Mouse (Mus musculus): ENCODE results near the gene Patz1. TPM values are rescaled to one million over a fixed set of nuclear protein-coding genes. Genes with fewer than 3 reads are reported as not detected.

Gene Patz1
- polyA plus RNA-seq, 1 experiment from 2014 or later, result 61.7 TPM

DNA sequence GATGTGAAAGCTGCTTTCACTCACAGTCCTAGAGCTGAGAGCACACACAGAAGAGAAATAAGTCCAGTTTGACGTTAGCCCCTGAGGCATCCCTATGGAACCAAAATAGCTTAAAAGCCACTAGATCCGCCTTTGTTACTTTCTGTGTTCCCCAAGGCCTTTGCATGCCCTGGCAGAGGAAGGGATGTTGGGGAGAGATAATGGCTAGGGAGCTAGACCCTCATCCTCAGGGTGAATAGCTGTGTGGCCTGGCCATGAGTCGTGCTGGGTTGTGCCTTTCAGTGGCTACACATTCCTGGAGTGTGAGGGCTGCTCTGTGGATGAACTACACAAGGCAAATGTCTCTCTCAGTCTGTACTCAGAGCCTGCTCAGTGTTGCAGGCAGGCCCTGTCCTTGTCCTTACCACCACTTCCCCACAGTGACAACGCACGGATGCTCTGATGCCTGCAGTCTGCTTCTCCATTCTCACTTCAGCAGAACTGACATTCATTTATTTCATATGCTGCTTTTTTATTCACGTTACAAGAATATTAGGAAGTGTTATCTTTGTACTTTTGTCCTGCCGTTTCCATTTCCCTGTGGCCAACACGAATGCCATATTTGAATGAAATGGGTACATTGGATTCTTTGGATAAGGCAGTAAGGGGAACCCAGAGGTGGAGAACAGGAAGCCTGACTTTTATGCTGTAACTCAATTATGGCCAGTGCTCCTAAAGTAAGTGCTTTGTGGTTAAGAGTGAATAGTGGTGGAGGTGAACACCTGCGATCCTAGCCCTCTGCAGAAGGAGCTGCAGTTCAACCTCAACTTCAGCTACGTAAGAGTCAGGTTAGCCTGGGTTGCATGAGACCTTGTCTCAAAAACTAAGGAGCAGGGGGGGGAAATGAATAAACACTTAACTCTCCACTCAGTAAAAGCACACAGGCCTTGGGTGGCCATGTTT is 9.5 kb downstream of the Patz1 start:
- H3K4me2 ChIP-seq (ENCODE audit: low read length), result no peak overlapping the region
- H3K27ac ChIP-seq (ENCODE audit: low read depth, low read length), result no peak overlapping the region
- H3K9ac ChIP-seq (ENCODE audit: low read length), result no peak overlapping the region
- 90% methylated on average over 10 of the region's 10 CpGs for WGBS
- no peaks in the 10 kb centered on the region for H3K9me3 ChIP-seq (replicated peaks; ENCODE audit: control insufficient read depth, low read length)
- DNase-seq (ENCODE audit: low spot score) (no peak), ATAC-seq (no peak)
- no peaks in the 10 kb centered on the region for H3K27me3 ChIP-seq (replicated peaks; ENCODE audit: control insufficient read depth, insufficient read depth, low read length)
- no peak overlapping the region for H3K4me3 ChIP-seq (ENCODE audit: low read depth, low read length)
- peaks cover 29% of the 10 kb centered on the region for H3K4me1 ChIP-seq (ENCODE audit: control insufficient read depth, insufficient read depth, low read length)
- peaks cover 99% of the 10 kb centered on the region for H3K36me3 ChIP-seq (ENCODE audit: control insufficient read depth, insufficient read depth, low read length)

- peaks cover 22% of the 10 kb centered on the region for H3K4me1 ChIP-seq (ENCODE audit: control insufficient read depth, insufficient read depth, low read length)
- peaks cover 98% of the 10 kb centered on the region for H3K36me3 ChIP-seq (ENCODE audit: control insufficient read depth, insufficient read depth, low read length)
- H3K9me3 ChIP-seq (replicated peaks; ENCODE audit: control insufficient read depth, low read length), result no peaks in the 10 kb centered on the region
- no peaks in the 10 kb centered on the region for H3K27me3 ChIP-seq (replicated peaks; ENCODE audit: control insufficient read depth, insufficient read depth, low read length)
- no peak overlapping the region for H3K4me3 ChIP-seq (ENCODE audit: low read depth, low read length)
- H3K4me2 ChIP-seq (ENCODE audit: low read length), result no peak overlapping the region
- no peak overlapping the region for H3K27ac ChIP-seq (ENCODE audit: low read depth, low read length)
- H3K9ac ChIP-seq (ENCODE audit: low read length), result no peak overlapping the region
- 95% methylated on average over 14 of the region's 14 CpGs for WGBS
- ATAC-seq, result no peak
- no peak for DNase-seq (ENCODE audit: low spot score)
Observed at GRCm38 (mm10) chr11:3298813-3299185, 10.1 kb downstream of the Patz1 start.

DNA sequence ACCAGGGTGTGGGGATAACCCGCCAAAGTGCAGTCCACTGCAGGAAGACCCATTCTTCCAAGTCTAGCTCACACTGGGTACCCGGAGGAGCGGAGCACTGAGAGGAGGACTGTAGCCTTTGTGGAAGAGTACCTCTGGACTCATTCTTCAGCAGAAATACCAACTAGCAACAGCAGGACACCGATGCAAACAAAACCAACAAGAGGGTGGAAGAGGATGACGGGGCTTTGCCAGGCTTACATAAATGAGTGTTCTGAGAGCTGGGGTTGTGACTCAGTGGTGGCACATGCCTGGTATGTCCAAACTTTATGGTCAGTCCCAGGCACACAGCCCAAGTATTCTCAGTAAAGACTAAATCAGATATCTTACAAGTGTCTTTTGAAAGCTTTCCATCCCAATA is 12.4 kb downstream of the Patz1 start:
- H3K9me3 ChIP-seq (replicated peaks; ENCODE audit: control insufficient read depth, low read length), result no peaks in the 10 kb centered on the region
- H3K9ac ChIP-seq (ENCODE audit: low read length), result no peak overlapping the region
- no peak for DNase-seq (ENCODE audit: low spot score)
- H3K27me3 ChIP-seq (replicated peaks; ENCODE audit: control insufficient read depth, insufficient read depth, low read length), result no peaks in the 10 kb centered on the region
- H3K4me3 ChIP-seq (ENCODE audit: low read depth, low read length), result no peak overlapping the region
- H3K27ac ChIP-seq (ENCODE audit: low read depth, low read length), result no peak overlapping the region
- H3K4me1 ChIP-seq (ENCODE audit: control insufficient read depth, insufficient read depth, low read length), result peaks cover 3% of the 10 kb centered on the region
- no peak for ATAC-seq
- peaks cover 98% of the 10 kb centered on the region for H3K36me3 ChIP-seq (ENCODE audit: control insufficient read depth, insufficient read depth, low read length)
- 93% methylated on average over 5 of the region's 5 CpGs for WGBS
- no peak overlapping the region for H3K4me2 ChIP-seq (ENCODE audit: low read length)

DNA sequence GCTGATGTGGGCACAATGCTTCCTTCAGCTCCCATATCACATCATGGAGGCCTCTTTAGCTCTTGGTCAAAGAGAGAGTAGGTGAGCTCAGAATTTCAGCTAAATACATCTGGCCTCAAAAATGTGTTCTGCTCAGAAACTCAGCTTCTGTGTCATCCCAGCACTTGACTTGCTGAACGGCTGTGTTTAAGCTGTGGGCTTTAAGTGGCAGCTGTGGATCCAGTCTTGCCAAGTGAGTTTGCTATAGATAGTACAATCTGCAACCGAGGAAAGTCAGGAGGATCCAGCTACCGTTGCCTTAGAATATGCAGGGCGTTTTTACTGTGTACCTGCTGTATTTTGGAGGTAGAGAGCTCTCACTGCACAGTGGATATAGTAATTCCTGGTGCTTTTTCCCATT is 13.7 kb downstream of the Patz1 start:
- H3K4me1 ChIP-seq (ENCODE audit: control insufficient read depth, insufficient read depth, low read length), result no peaks in the 10 kb centered on the region
- H3K4me3 ChIP-seq (ENCODE audit: low read depth, low read length), result no peak overlapping the region
- H3K36me3 ChIP-seq (ENCODE audit: control insufficient read depth, insufficient read depth, low read length), result peaks cover 98% of the 10 kb centered on the region
- 84% methylated on average over 4 of the region's 4 CpGs for WGBS
- no peaks in the 10 kb centered on the region for H3K27me3 ChIP-seq (replicated peaks; ENCODE audit: control insufficient read depth, insufficient read depth, low read length)
- no peaks in the 10 kb centered on the region for H3K9me3 ChIP-seq (replicated peaks; ENCODE audit: control insufficient read depth, low read length)
- no peak for DNase-seq (ENCODE audit: low spot score)
- no peak overlapping the region for H3K4me2 ChIP-seq (ENCODE audit: low read length)
- ATAC-seq, result no peak
- H3K9ac ChIP-seq (ENCODE audit: low read length), result no peak overlapping the region
- 0 out of 2 replicates have a peak overlapping the region, but pooled peaks have one; percentile 14 for H3K27ac ChIP-seq (ENCODE audit: low read depth, low read length)

- Histone ChIP-seq H3K4me3 (ENCODE audit: low read depth, low read length) (no peak overlapping the region), H3K9ac (ENCODE audit: low read length) (no peak overlapping the region), H3K4me1 (ENCODE audit: control insufficient read depth, insufficient read depth, low read length) (no peaks in the 10 kb centered on the region), H3K27me3 (replicated peaks; ENCODE audit: control insufficient read depth, insufficient read depth, low read length) (no peaks in the 10 kb centered on the region), H3K36me3 (ENCODE audit: control insufficient read depth, insufficient read depth, low read length) (peaks cover 98% of the 10 kb centered on the region), H3K9me3 (replicated peaks; ENCODE audit: control insufficient read depth, low read length) (no peaks in the 10 kb centered on the region), H3K4me2 (ENCODE audit: low read length) (no peak overlapping the region), H3K27ac (ENCODE audit: low read depth, low read length) (0 out of 2 replicates have a peak overlapping the region, but pooled peaks have one; percentile 14)
- DNase-seq (ENCODE audit: low spot score) (no peak), ATAC-seq (no peak)
- WGBS, result 78% methylated on average over 4 of the region's 4 CpGs
Observed at GRCm38 (mm10) chr11:3302792-3303191, 14.1 kb downstream of the Patz1 start.

DNA sequence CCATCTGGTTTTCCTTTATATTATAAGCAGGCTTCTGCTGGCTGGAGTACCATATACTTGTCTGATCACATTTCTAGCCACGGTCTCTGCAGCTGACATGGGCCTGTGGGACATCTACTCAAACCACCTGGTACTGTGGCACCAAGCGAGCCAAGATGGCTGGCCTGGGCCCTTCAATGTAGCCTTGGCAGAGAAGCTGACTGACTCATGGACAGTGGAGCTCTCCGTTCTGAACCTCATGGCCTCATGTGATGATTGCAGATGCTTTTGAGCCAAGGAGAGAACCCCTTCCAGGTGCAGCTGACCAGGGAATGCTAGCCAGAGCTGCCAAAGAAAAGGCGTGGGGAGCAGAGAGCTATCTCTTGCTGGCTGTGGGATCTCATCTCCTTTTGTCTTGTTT is 17.1 kb downstream of the Patz1 start:
- Histone ChIP-seq H3K4me2 (ENCODE audit: low read length) (no peak overlapping the region), H3K9ac (ENCODE audit: low read length) (no peak overlapping the region), H3K4me1 (ENCODE audit: control insufficient read depth, insufficient read depth, low read length) (no peaks in the 10 kb centered on the region), H3K27me3 (replicated peaks; ENCODE audit: control insufficient read depth, insufficient read depth, low read length) (no peaks in the 10 kb centered on the region), H3K9me3 (replicated peaks; ENCODE audit: control insufficient read depth, low read length) (no peaks in the 10 kb centered on the region), H3K36me3 (ENCODE audit: control insufficient read depth, insufficient read depth, low read length) (peaks cover 98% of the 10 kb centered on the region), H3K4me3 (ENCODE audit: low read depth, low read length) (no peak overlapping the region), H3K27ac (ENCODE audit: low read depth, low read length) (no peak overlapping the region)
- no peak for DNase-seq (ENCODE audit: low spot score)
- WGBS, result 94% methylated on average over 4 of the region's 4 CpGs
- ATAC-seq, result no peak

DNA sequence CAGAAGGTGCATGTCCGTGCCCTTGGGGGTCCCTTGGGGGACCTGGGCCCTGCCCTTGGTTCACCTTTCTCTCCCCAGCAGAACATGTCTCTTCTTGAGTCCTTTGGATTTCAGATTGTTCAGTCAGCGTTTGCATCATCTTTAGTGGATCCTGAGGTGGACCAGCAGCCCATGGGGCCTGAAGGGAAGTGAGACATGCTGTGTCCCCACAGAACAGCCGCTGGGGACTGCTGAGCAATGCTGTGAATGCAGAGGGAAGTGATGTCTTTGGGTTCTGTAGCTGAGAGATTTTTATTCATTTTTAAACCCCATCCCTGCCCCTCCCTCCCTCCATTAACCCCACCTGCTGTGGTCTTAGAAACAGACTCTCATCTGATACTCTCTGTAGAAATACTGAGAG is 19.2 kb downstream of the Patz1 start:
- Histone ChIP-seq H3K9me3 (replicated peaks; ENCODE audit: control insufficient read depth, low read length) (no peaks in the 10 kb centered on the region), H3K4me1 (ENCODE audit: control insufficient read depth, insufficient read depth, low read length) (no peaks in the 10 kb centered on the region), H3K4me2 (ENCODE audit: low read length) (no peak overlapping the region), H3K9ac (ENCODE audit: low read length) (no peak overlapping the region), H3K36me3 (ENCODE audit: control insufficient read depth, insufficient read depth, low read length) (peaks cover 96% of the 10 kb centered on the region), H3K4me3 (ENCODE audit: low read depth, low read length) (no peak overlapping the region), H3K27ac (ENCODE audit: low read depth, low read length) (no peak overlapping the region), H3K27me3 (replicated peaks; ENCODE audit: control insufficient read depth, insufficient read depth, low read length) (no peaks in the 10 kb centered on the region)
- no peak for DNase-seq (ENCODE audit: low spot score)
- ATAC-seq, result no peak
- WGBS, result 89% methylated on average over 3 of the region's 3 CpGs

DNA sequence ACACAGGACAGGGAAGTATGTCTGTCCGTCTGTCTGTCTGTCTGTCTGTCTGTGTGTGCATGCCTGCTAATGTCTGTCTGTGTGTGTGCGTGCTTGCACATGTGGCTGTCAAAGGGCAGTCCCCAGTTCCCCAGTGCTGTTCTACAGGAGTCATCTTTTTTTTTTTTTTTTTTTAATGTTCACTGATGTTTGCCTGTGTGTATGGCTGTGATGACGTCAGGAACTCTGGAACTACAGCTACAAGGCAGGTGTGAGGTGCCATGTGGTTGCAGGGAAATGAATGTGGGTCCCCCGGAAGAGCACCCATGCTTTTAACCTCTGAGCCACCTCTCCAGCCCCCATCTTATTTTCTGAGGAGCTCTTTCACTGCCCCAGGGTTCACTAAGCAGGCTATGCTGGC is 21.2 kb downstream of the Patz1 start:
- no peak overlapping the region for H3K9ac ChIP-seq (ENCODE audit: low read length)
- no peak overlapping the region for H3K4me3 ChIP-seq (ENCODE audit: low read depth, low read length)
- no peak for DNase-seq (ENCODE audit: low spot score)
- no peaks in the 10 kb centered on the region for H3K4me1 ChIP-seq (ENCODE audit: control insufficient read depth, insufficient read depth, low read length)
- WGBS, result 94% methylated on average over 4 of the region's 4 CpGs
- peaks cover 81% of the 10 kb centered on the region for H3K36me3 ChIP-seq (ENCODE audit: control insufficient read depth, insufficient read depth, low read length)
- no peak overlapping the region for H3K4me2 ChIP-seq (ENCODE audit: low read length)
- no peak overlapping the region for H3K27ac ChIP-seq (ENCODE audit: low read depth, low read length)
- no peak for ATAC-seq
- H3K27me3 ChIP-seq (replicated peaks; ENCODE audit: control insufficient read depth, insufficient read depth, low read length), result no peaks in the 10 kb centered on the region
- H3K9me3 ChIP-seq (replicated peaks; ENCODE audit: control insufficient read depth, low read length), result no peaks in the 10 kb centered on the region

DNA sequence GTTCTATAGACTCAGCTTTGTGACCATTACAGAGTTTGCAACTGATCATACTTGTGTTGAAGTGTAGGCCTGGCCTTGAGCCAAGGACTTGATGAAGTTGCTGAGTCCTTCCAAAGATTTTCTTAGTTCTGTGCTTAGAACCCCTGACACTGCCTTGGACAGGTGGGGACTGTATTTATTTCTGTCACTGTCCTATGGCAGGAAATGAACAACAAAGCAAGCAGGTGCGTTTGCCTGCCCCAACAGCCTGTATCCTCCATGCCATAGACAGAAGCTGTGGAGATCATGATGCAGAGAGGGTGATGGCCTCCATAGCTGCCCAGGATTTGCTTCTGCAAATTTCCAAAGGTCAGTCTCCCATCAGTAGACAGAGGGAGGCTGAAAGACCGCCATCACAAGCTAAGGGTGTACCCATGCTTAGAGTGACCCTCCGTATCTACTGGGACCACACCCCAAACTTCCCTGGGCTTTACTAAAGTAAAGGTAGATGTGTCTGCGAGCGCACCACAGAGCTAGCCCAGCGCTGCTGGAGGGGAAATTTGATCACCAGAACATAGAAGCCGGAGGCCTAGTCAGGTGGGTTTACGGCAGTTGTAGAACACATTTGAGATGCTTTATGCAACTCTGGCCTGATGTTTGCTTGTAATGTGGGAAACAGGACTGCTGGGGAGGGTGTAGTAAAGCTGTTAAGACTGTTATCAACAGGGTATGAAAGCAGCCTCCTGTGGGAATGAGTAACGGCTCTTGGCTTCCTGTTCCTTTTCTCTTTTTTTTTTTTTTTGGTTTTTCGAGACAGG is 22.3 kb downstream of the Patz1 start:
- DNase-seq (ENCODE audit: low spot score) (no peak), ATAC-seq (no peak)
- Histone ChIP-seq H3K4me3 (ENCODE audit: low read depth, low read length) (no peak overlapping the region), H3K9ac (ENCODE audit: low read length) (no peak overlapping the region), H3K9me3 (replicated peaks; ENCODE audit: control insufficient read depth, low read length) (no peaks in the 10 kb centered on the region), H3K4me2 (ENCODE audit: low read length) (no peak overlapping the region), H3K27me3 (replicated peaks; ENCODE audit: control insufficient read depth, insufficient read depth, low read length) (no peaks in the 10 kb centered on the region), H3K4me1 (ENCODE audit: control insufficient read depth, insufficient read depth, low read length) (no peaks in the 10 kb centered on the region), H3K27ac (ENCODE audit: low read depth, low read length) (no peak overlapping the region), H3K36me3 (ENCODE audit: control insufficient read depth, insufficient read depth, low read length) (peaks cover 73% of the 10 kb centered on the region)
- WGBS, result 90% methylated on average over 10 of the region's 10 CpGs

Measured in forebrain, embryonic 14.5 days (tissue).